Mouse (Mus musculus): ENCODE results near the gene Fam83g.
"Not testable (repeated sequence)": the region's sequence is repeated elsewhere in the genome, so short reads cannot be mapped to it uniquely, and the experiment has no call there.

Gene Fam83g

GRCm38 (mm10) chr11:61683907-61684731, at the start of gene Fam83g:
Gene Fam83g, plus strand, starts transcription at chr11:61684091.
- DNase-seq (ENCODE audit: low read depth) = peak; percentile 38

GRCm38 (mm10) chr11:61636309-61636708, 47.6 kb upstream of the Fam83g start:
- not testable (repeated sequence) for DNase-seq (ENCODE audit: low read depth)

- no peak for DNase-seq (ENCODE audit: low read depth)
Observed at GRCm38 (mm10) chr11:61637413-61637812, 46.5 kb upstream of the Fam83g start.

- DNase-seq (ENCODE audit: low read depth) = no peak
Observed at GRCm38 (mm10) chr11:61637856-61638255, 46.0 kb upstream of the Fam83g start.

- no peak for DNase-seq (ENCODE audit: low read depth)
Observed at GRCm38 (mm10) chr11:61638764-61639536, 44.9 kb upstream of the Fam83g start.

GRCm38 (mm10) chr11:61639601-61640177, 44.2 kb upstream of the Fam83g start:
- no peak for DNase-seq (ENCODE audit: low read depth)

- DNase-seq (ENCODE audit: low read depth) = not testable (repeated sequence)
Observed at GRCm38 (mm10) chr11:61640585-61640984, 43.3 kb upstream of the Fam83g start.

GRCm38 (mm10) chr11:61642106-61642505, 41.8 kb upstream of the Fam83g start:
- no peak for DNase-seq (ENCODE audit: low read depth)

GRCm38 (mm10) chr11:61643184-61643961, 40.5 kb upstream of the Fam83g start:
- DNase-seq (ENCODE audit: low read depth) = no peak

GRCm38 (mm10) chr11:61644576-61645326, 39.1 kb upstream of the Fam83g start:
- DNase-seq (ENCODE audit: low read depth) = no peak

- no peak for DNase-seq (ENCODE audit: low read depth)
Observed at GRCm38 (mm10) chr11:61645357-61645857, 38.5 kb upstream of the Fam83g start.

- no peak for DNase-seq (ENCODE audit: low read depth)
Observed at GRCm38 (mm10) chr11:61646499-61647039, 37.3 kb upstream of the Fam83g start.

- DNase-seq (ENCODE audit: low read depth) = no peak
Observed at GRCm38 (mm10) chr11:61647110-61647910, 36.6 kb upstream of the Fam83g start.

- no peak for DNase-seq (ENCODE audit: low read depth)
Observed at GRCm38 (mm10) chr11:61647956-61648748, 35.7 kb upstream of the Fam83g start.

GRCm38 (mm10) chr11:61648749-61649115, 35.2 kb upstream of the Fam83g start:
- no peak for DNase-seq (ENCODE audit: low read depth)

- DNase-seq (ENCODE audit: low read depth) = no peak
Observed at GRCm38 (mm10) chr11:61649163-61649580, 34.7 kb upstream of the Fam83g start.

- DNase-seq (ENCODE audit: low read depth) = no peak
Observed at GRCm38 (mm10) chr11:61649626-61650025, 34.3 kb upstream of the Fam83g start.

- DNase-seq (ENCODE audit: low read depth) = no peak
Observed at GRCm38 (mm10) chr11:61650470-61651265, 33.2 kb upstream of the Fam83g start.

Measured in c-Kit-positive CD71-negative TER-119-negative erythroid progenitor cells, embryonic 14.5 days (primary cell).